Mouse (Mus musculus) limb, embryonic 13.5 days (tissue): ENCODE results near the gene Zfp366. TPM values are rescaled to one million over a fixed set of nuclear protein-coding genes. Genes with fewer than 3 reads are reported as not detected.

Source experiments
- ATAC-seq: fragments of 200-750 bp; cut with Nextera tagmentation; 2 replicates; pipeline ENCODE4 v1.8.0; 2017; ENCODE audit warnings: low read depth, moderate number of reproducible peaks, moderate TSS enrichment; ENCODE audit not compliant: low FRiP score
- H3K27ac ChIP-seq: fragments of 300-500 bp; sonication (generic); 2 replicates; pipeline ENCODE4 v1.5.1; 2015; ENCODE audit warnings: inconsistent platforms, mild to moderate bottlenecking, moderate library complexity
- H3K27me3 ChIP-seq: fragments of 300-500 bp; sonication (generic); 2 replicates; pipeline ENCODE4 v1.6.1; 2015; ENCODE audit warnings: mild to moderate bottlenecking, inconsistent platforms
- H3K36me3 ChIP-seq: fragments of 300-500 bp; sonication (generic); 2 replicates; pipeline ENCODE4 v1.6.1; 2015; ENCODE audit warnings: inconsistent platforms, mild to moderate bottlenecking, moderate library complexity
- H3K4me1 ChIP-seq: fragments of 300-500 bp; sonication (generic); 2 replicates; pipeline ENCODE4 v1.6.1; 2015; ENCODE audit warnings: inconsistent platforms
- H3K4me2 ChIP-seq: fragments of 300-500 bp; sonication (generic); replicated peaks from 2 replicates; pipeline ENCODE4 v1.6.1; 2015; ENCODE audit warnings: inconsistent platforms, mild to moderate bottlenecking, moderate library complexity
- H3K4me3 ChIP-seq: fragments of 300-500 bp; sonication (generic); 2 replicates; pipeline ENCODE4 v1.5.1; 2015; ENCODE audit warnings: moderate library complexity, mild to moderate bottlenecking, inconsistent platforms
- H3K9ac ChIP-seq: fragments of 300-500 bp; sonication (generic); 2 replicates; pipeline ENCODE4 v1.6.1; 2015; ENCODE audit warnings: mild to moderate bottlenecking, inconsistent platforms
- H3K9me3 ChIP-seq: fragments of 300-500 bp; sonication (generic); 2 replicates; pipeline ENCODE4 v1.6.1; 2016; ENCODE audit warnings: inconsistent platforms
- WGBS: fragments of 180-500 bp; shearing (Covaris S2); methylation state at CpG from one replicate; pipeline ENCODE4 v1.1.7; 2015; 5-methylcytosine and 5-hydroxymethylcytosine counted together
- polyA plus RNA-seq: library from polyadenylated mRNA; unstranded; fragments of >200 nt; fragmentation: Nextera tagmentation; extraction: Ambion mirVana; gene quantifications from 2 replicates; pipeline ENCODE4 v1.2.1, GENCODE M21; 2015

Zfp366 gene
- polyA plus RNA-seq, 1 experiment from 2014 or later = 0.56 TPM

GRCm38 (mm10) chr13:99233333-99233732, 48.7 kb downstream of the Zfp366 start:
- Histone ChIP-seq H3K9ac (no peak overlapping the region), H3K9me3 (no peaks in the 10 kb centered on the region), H3K36me3 (no peaks in the 10 kb centered on the region), H3K27me3 (no peaks in the 10 kb centered on the region), H3K4me1 (peaks cover 22% of the 10 kb centered on the region), H3K27ac (no peak overlapping the region), H3K4me2 (no peak overlapping the region), H3K4me3 (no peak overlapping the region)
- no peak for ATAC-seq
- WGBS = 70% methylated on average over 3 of the region's 3 CpGs

- H3K36me3 ChIP-seq = no peaks in the 10 kb centered on the region
- H3K4me3 ChIP-seq = no peak overlapping the region
- peaks cover 28% of the 10 kb centered on the region for H3K4me1 ChIP-seq
- H3K27ac ChIP-seq = no peak overlapping the region
- H3K9me3 ChIP-seq = no peaks in the 10 kb centered on the region
- 64% methylated on average over 10 of the region's 10 CpGs for WGBS
- no peaks in the 10 kb centered on the region for H3K27me3 ChIP-seq
- ATAC-seq = no peak
- H3K4me2 ChIP-seq = no peak overlapping the region
- no peak overlapping the region for H3K9ac ChIP-seq
These were observed 49.3 kb downstream of the Zfp366 start for GRCm38 (mm10) chr13:99233956-99234355.

GRCm38 (mm10) chr13:99235428-99236210, 51.0 kb downstream of the Zfp366 start:
- Histone ChIP-seq H3K27ac (no peak overlapping the region), H3K9me3 (no peaks in the 10 kb centered on the region), H3K4me2 (no peak overlapping the region), H3K4me3 (no peak overlapping the region), H3K9ac (no peak overlapping the region), H3K27me3 (no peaks in the 10 kb centered on the region), H3K36me3 (no peaks in the 10 kb centered on the region), H3K4me1 (peaks cover 45% of the 10 kb centered on the region)
- WGBS = 64% methylated on average over 20 of the region's 20 CpGs
- no peak for ATAC-seq

GRCm38 (mm10) chr13:99236222-99236621, 51.6 kb downstream of the Zfp366 start:
- H3K4me1 ChIP-seq = peaks cover 48% of the 10 kb centered on the region
- no peaks in the 10 kb centered on the region for H3K9me3 ChIP-seq
- no peaks in the 10 kb centered on the region for H3K36me3 ChIP-seq
- no peak overlapping the region for H3K4me2 ChIP-seq
- no peaks in the 10 kb centered on the region for H3K27me3 ChIP-seq
- 75% methylated on average over 2 of the region's 2 CpGs for WGBS
- H3K4me3 ChIP-seq = no peak overlapping the region
- ATAC-seq = no peak
- H3K27ac ChIP-seq = peak overlapping the region; percentile 28; the same call in 1 of the 2 replicates
- H3K9ac ChIP-seq = no peak overlapping the region

- Histone ChIP-seq H3K9me3 (no peaks in the 10 kb centered on the region), H3K4me1 (peaks cover 48% of the 10 kb centered on the region), H3K9ac (no peak overlapping the region), H3K27ac (peak overlapping the region; percentile 52; the same call in 1 of the 2 replicates), H3K36me3 (no peaks in the 10 kb centered on the region), H3K27me3 (no peaks in the 10 kb centered on the region), H3K4me3 (no peak overlapping the region), H3K4me2 (no peak overlapping the region)
- no peak for ATAC-seq
- WGBS = 71% methylated on average over 5 of the region's 5 CpGs
These were observed 52.5 kb downstream of the Zfp366 start for GRCm38 (mm10) chr13:99237122-99237521.

GRCm38 (mm10) chr13:99237841-99238216, 53.2 kb downstream of the Zfp366 start:
- Histone ChIP-seq H3K4me2 (no peak overlapping the region), H3K27me3 (no peaks in the 10 kb centered on the region), H3K9me3 (no peaks in the 10 kb centered on the region), H3K4me1 (peaks cover 48% of the 10 kb centered on the region), H3K27ac (peak overlapping the region; percentile 59; the same call in 1 of the 2 replicates), H3K9ac (no peak overlapping the region), H3K36me3 (no peaks in the 10 kb centered on the region), H3K4me3 (no peak overlapping the region)
- WGBS = 87% methylated on average over 1 of the region's 1 CpGs
- ATAC-seq = no peak

DNA sequence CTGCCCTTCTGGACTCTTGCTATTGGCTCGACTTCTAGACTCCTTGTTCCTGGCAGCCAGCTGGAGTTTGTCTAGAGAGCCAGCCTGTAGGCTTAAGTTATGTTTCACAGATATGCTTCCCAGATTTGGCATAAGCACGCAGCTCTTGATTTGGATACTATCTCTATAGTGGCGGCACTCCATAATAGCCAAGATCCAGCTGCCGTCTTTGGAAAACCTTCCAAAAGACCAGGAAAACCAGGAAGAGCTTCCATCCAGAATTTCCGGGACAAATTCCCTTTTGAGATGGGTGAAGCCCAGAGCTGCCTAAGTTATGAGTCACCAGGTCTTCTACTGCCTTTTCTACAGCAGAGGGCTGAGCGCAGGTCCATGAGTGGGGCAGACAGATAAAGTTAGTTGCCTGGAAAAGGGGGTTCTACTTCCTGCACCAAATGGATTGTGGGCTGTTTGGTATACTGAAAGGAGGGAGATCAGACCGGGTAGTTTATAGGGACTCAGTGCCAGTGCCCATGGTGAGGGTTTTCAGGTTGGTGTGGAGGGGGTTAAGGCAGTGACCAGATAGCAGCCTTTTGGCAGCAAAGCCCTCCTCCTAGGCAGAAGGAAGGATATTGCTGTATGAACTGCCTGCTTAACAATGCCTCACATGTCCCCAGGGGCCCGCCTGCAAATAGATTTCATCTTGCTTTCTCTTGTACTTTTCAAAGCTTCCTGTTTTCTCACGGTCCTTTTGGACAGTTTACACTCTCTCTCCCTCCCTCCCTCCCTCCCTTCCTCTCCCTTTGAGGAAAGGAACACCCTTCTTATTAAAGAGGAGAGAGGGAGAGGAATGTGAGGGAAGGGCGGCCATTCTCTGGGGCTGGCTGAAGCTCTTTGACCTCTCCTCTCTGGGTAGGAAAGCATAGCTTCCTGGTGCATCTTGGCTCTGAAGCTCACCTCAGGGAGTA, 53.9 kb downstream of the Zfp366 start:
- no peak overlapping the region for H3K9ac ChIP-seq
- no peaks in the 10 kb centered on the region for H3K27me3 ChIP-seq
- H3K9me3 ChIP-seq = no peaks in the 10 kb centered on the region
- peak overlapping the region; percentile 59 for H3K27ac ChIP-seq
- WGBS = 54% methylated on average over 10 of the region's 10 CpGs
- H3K36me3 ChIP-seq = no peaks in the 10 kb centered on the region
- ATAC-seq = peak; percentile 13; the same call in 1 of the 2 replicates
- no peak overlapping the region for H3K4me2 ChIP-seq
- no peak overlapping the region for H3K4me3 ChIP-seq
- peaks cover 48% of the 10 kb centered on the region for H3K4me1 ChIP-seq

- Histone ChIP-seq H3K9me3 (no peaks in the 10 kb centered on the region), H3K27me3 (no peaks in the 10 kb centered on the region), H3K4me3 (no peak overlapping the region), H3K36me3 (no peaks in the 10 kb centered on the region), H3K27ac (peak overlapping the region; percentile 59; the same call in 1 of the 2 replicates), H3K4me2 (no peak overlapping the region), H3K9ac (no peak overlapping the region), H3K4me1 (peaks cover 48% of the 10 kb centered on the region)
- 0 out of 2 replicates have a peak, but pooled peaks have one; percentile 8 for ATAC-seq
- 7% methylated on average over 7 of the region's 7 CpGs for WGBS
These were observed 54.5 kb downstream of the Zfp366 start for GRCm38 (mm10) chr13:99239161-99239530.

DNA sequence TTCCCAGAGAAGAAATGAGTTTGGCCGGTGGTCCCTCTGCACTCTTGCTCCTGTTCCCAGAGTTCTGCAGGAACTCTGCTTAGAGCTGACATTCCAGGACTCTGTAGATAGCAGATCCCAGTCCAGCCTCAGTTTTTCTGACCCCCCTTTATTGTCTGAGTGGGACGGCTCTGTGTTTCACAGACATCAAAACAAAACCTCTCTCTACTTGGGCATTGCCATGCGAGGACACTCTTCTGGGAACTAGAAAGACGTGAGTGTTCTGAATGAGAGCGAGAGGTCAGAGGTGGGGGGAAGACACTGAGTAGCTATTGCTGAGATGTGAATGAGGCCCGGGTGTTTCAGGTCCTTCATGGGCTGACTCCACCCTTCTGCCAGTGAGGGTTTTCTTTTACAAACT, 55.1 kb downstream of the Zfp366 start:
- 24% methylated on average over 6 of the region's 6 CpGs for WGBS
- H3K27ac ChIP-seq = no peak overlapping the region
- H3K4me1 ChIP-seq = peaks cover 50% of the 10 kb centered on the region
- no peaks in the 10 kb centered on the region for H3K36me3 ChIP-seq
- no peak for ATAC-seq
- no peaks in the 10 kb centered on the region for H3K9me3 ChIP-seq
- no peak overlapping the region for H3K4me2 ChIP-seq
- H3K27me3 ChIP-seq = no peaks in the 10 kb centered on the region
- no peak overlapping the region for H3K4me3 ChIP-seq
- no peak overlapping the region for H3K9ac ChIP-seq

DNA sequence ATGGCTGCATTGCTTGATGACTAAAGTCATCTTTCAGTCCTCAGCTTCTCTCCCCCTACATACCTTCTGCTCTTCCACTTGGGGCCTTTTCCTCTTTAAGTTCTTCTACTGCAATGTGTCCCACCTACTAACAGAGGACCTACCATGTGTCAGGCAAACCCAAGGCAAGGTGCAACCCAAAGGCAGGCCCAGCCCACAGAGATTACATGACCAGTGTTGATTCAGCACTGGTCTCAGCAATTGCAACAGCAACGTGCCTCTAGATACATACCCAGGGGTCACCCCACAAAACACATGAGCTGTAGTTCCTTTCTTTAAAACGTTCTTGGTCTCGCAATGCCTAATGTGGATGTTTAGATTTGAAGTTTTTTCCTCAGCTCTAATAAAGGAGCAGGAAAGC, 57.4 kb downstream of the Zfp366 start:
- Histone ChIP-seq H3K36me3 (no peaks in the 10 kb centered on the region), H3K4me2 (no peak overlapping the region), H3K4me1 (peaks cover 43% of the 10 kb centered on the region), H3K4me3 (no peak overlapping the region), H3K9ac (no peak overlapping the region), H3K27ac (no peak overlapping the region), H3K27me3 (0 out of 2 replicates have a peak, but pooled peaks cover 3% of the 10 kb centered on the region), H3K9me3 (no peaks in the 10 kb centered on the region)
- ATAC-seq = no peak
- WGBS = 72% methylated on average over 3 of the region's 3 CpGs

- H3K27me3 ChIP-seq = 0 out of 2 replicates have a peak, but pooled peaks cover 3% of the 10 kb centered on the region
- H3K27ac ChIP-seq = no peak overlapping the region
- H3K36me3 ChIP-seq = no peaks in the 10 kb centered on the region
- H3K4me3 ChIP-seq = no peak overlapping the region
- no peaks in the 10 kb centered on the region for H3K9me3 ChIP-seq
- no peak overlapping the region for H3K9ac ChIP-seq
- peaks cover 39% of the 10 kb centered on the region for H3K4me1 ChIP-seq
- no peak for ATAC-seq
- no peak overlapping the region for H3K4me2 ChIP-seq
- 79% methylated on average over 4 of the region's 4 CpGs for WGBS
These were observed 58.3 kb downstream of the Zfp366 start for GRCm38 (mm10) chr13:99242895-99243294.

DNA sequence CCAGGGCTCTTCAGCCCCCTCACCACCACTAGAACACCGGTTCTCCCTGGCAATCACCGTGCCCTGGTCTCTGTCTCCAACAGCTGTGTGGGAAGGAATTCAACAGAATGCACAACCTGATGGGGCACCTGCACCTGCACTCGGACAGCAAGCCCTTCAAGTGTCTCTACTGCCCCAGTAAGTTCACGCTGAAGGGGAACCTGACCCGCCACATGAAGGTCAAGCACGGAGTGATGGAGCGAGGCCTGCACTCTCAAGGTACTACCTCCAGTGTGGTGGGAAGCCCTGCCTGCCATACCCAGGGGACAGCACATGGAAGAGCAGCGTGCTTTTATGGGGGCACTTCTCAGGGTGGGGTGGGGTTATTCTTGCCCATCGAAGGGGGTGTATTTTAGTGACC, 59.2 kb downstream of the Zfp366 start:
- H3K36me3 ChIP-seq = no peaks in the 10 kb centered on the region
- H3K4me1 ChIP-seq = peaks cover 31% of the 10 kb centered on the region
- no peak overlapping the region for H3K4me3 ChIP-seq
- H3K27ac ChIP-seq = no peak overlapping the region
- H3K27me3 ChIP-seq = 0 out of 2 replicates have a peak, but pooled peaks cover 3% of the 10 kb centered on the region
- no peak overlapping the region for H3K4me2 ChIP-seq
- ATAC-seq = no peak
- 87% methylated on average over 9 of the region's 9 CpGs for WGBS
- no peaks in the 10 kb centered on the region for H3K9me3 ChIP-seq
- H3K9ac ChIP-seq = no peak overlapping the region
